Mouse (Mus musculus): ENCODE measurements around the gene Atp5b. TPM values are rescaled to one million over a fixed set of nuclear protein-coding genes. Genes with fewer than 3 reads are reported as not detected.
A peak's percentile ranks its signal among the peaks of the same experiment; 100 is the strongest.
"Not testable (repeated sequence)": the region's sequence is repeated elsewhere in the genome, so short reads cannot be mapped to it uniquely, and the experiment has no call there.

Atp5b gene
- polyA plus RNA-seq, 1 experiment from 2014 or later = 2,546 TPM

DNA sequence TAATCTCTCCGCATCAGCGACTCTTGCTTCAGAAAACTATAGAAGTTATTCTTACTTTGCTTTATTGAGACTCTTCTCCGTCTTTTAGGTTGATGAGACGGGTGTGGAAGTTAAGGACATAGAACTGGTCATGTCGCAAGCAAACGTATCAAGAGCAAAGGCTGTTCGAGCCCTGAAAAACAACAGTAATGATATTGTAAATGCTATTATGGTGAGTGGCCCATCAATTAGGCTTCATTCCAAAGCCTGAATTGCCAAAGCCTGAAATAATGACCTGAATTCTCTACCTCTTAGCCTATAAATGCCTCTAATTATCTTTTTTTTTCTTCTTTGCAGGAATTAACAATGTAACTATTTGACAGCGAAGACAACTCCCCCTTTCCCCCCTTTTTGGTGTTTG, 34.9 kb upstream of the Atp5b start:
- no peak for TF ChIP-seq CTCF (IDR thresholded peaks at IDR 0.05)
- ChIA-PET POLR2A (no interaction called here), CTCF (interaction anchor here (1.0 kb wide), 1 partner anchor 9 kb away, joined by 3 read pairs; no protein-coding TSS in a partner anchor)
- H3K27me3 ChIP-seq = no peaks in the 10 kb centered on the region
- ATAC-seq = no peak
- DNase-seq (ENCODE audit: low read depth, low spot score) = no peak
- in situ Hi-C loops (cut with MboI; ENCODE audit: low pct_unique_long_range_greater_than_20kb) = loop anchor here (25.0 kb wide), 1 partner anchor 761 kb away; the partner anchor contains the start of gene Mbd6

GRCm38 (mm10) chr10:128049741-128050140, 33.3 kb upstream of the Atp5b start:
- no peak for TF ChIP-seq CTCF (IDR thresholded peaks at IDR 0.05)
- ChIA-PET CTCF (no interaction called here), POLR2A (interaction anchor here (1.2 to 1.4 kb wide), 3 partner anchors 11 to 15 kb away, joined by 3 to 4 read pairs (median 3); partner anchors contain the start of gene Naca)
- DNase-seq (ENCODE audit: low read depth, low spot score) = no peak
- no peak for ATAC-seq
- in situ Hi-C loops (cut with MboI; ENCODE audit: low pct_unique_long_range_greater_than_20kb) = loop anchor here (25.0 kb wide), 1 partner anchor 762 kb away; the partner anchor contains the start of gene Mbd6
- H3K27me3 ChIP-seq = no peaks in the 10 kb centered on the region

DNA sequence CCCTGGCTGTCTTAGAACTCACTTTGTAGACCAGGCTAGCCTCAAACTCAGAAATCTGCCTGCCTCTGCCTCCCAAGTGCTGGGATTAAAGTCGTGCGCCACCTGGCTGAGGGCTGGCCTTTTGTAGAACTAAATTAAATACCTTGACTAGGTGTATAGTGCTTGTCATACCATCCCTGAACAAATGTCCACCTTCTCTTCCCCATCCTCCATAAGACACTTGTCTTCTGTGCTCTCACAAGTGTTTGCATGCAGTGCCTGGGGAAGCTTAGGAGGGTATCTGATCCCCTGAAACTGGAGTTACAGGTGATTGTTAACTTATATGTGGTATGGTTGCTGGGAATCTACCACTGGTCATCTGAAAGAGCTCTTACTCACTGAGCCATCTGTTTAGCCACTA, 32.7 kb upstream of the Atp5b start:
- in situ Hi-C loops (cut with MboI; ENCODE audit: low pct_unique_long_range_greater_than_20kb) = no loop called here
- ChIA-PET POLR2A (interaction anchor here (0.6 to 1.4 kb wide), 3 partner anchors 11 to 289 kb away, joined by 3 to 4 read pairs (median 4); no protein-coding TSS in a partner anchor), CTCF (no interaction called here)
- no peaks in the 10 kb centered on the region for H3K27me3 ChIP-seq
- DNase-seq (ENCODE audit: low read depth, low spot score) (no peak), ATAC-seq (no peak)
- no peak for TF ChIP-seq CTCF (IDR thresholded peaks at IDR 0.05)

DNA sequence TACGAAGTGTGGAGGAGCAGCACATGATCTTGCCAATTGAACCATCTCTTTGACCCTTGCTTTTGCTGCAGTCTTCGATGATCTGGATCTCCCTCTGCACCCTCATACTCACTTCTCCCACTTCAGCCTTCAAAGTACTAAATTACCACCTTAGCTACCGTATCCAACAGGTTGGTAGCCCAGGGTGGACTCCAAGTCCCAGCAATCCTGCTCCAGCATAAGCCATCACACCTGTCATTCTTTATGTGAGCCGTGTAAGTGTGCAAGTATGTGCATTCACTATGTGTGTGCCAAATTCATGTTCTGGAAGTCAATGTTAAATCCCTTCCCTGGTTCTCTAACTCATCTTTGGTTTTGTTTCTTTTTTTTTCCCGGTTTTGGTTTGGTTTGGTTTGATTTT, 31.5 kb upstream of the Atp5b start:
- in situ Hi-C loops (cut with MboI; ENCODE audit: low pct_unique_long_range_greater_than_20kb) = no loop called here
- ChIA-PET CTCF (interaction anchor here (1.9 kb wide), 1 partner anchor 12 kb away, joined by 7 read pairs; no protein-coding TSS in a partner anchor), POLR2A (interaction anchor here (1.1 to 2.1 kb wide), 2 partner anchors 16 to 44 kb away, joined by 5 to 10 read pairs; partner anchors contain the start of gene Naca)
- no peaks in the 10 kb centered on the region for H3K27me3 ChIP-seq
- ATAC-seq (no peak), DNase-seq (ENCODE audit: low read depth, low spot score) (no peak)
- TF ChIP-seq CTCF (IDR thresholded peaks at IDR 0.05) = no peak

DNA sequence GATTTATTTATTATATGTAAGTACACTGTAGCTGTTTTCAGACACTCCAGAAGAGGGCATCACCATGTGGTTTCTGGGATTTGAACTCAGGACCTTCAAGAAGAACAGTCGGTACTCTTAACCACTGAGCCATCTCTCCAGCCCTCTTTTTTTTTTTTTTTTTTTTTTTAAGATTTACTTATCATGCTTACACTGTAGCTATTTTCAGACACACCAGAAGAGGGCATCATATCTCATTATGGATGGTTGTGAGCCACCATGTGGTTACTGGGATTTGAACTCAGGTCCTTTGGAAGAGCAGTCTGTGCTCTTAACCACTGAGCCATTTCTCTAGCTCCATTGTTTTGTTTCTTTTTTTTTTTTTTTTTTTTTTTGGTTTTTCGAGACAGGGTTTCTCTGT, 30.9 kb upstream of the Atp5b start:
- POLR2A ChIA-PET = interaction anchor here (0.7 to 2.1 kb wide), 3 partner anchors 12 to 44 kb away, joined by 5 to 11 read pairs (median 10); partner anchors contain the start of gene Naca
- in situ Hi-C loops (cut with MboI; ENCODE audit: low pct_unique_long_range_greater_than_20kb); DNase-seq (ENCODE audit: low read depth, low spot score); ATAC-seq; H3K27me3 ChIP-seq: not testable (repeated sequence)
- CTCF ChIA-PET = interaction anchor here (1.9 to 3.5 kb wide), 2 partner anchors 8 to 13 kb away, joined by 7 to 16 read pairs; no protein-coding TSS in a partner anchor

GRCm38 (mm10) chr10:128053001-128053400, 30.1 kb upstream of the Atp5b start:
- ChIA-PET CTCF (interaction anchor here (1.9 to 3.5 kb wide), 2 partner anchors 9 to 14 kb away, joined by 7 to 16 read pairs; no protein-coding TSS in a partner anchor), POLR2A (interaction anchor here (0.6 to 2.1 kb wide), 3 partner anchors 10 to 27 kb away, joined by 4 to 10 read pairs (median 6); partner anchors contain the start of gene Naca)
- no peak for TF ChIP-seq CTCF (IDR thresholded peaks at IDR 0.05)
- in situ Hi-C loops (cut with MboI; ENCODE audit: low pct_unique_long_range_greater_than_20kb) = no loop called here
- ATAC-seq (no peak), DNase-seq (ENCODE audit: low read depth, low spot score) (no peak)
- no peaks in the 10 kb centered on the region for H3K27me3 ChIP-seq

DNA sequence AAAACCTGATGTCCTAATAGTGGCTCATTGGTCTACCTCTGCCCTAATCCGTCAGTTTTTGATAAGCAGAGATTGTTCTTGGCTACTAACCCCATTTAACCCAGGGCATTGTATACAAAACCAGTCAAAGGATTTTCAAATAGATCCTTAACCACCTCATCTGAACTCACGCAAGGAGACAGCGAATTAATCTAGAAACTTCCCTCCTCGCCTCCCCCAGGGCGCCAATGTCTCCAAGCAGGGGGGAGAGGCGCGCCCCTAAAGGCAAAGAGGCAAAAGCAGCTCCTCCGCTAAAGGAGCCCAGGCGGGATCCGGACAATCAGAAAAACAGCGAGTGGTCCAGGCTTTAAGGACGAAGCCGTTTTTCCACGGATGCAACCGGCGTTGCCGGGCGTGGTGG, 24.9 kb upstream of the Atp5b start:
- POLR2A ChIA-PET = interaction anchor here (1.0 kb wide), 2 partner anchors 13 to 136 kb away, joined by 3 to 4 read pairs; partner anchors contain the start of gene Gls2
- in situ Hi-C loops (cut with MboI; ENCODE audit: low pct_unique_long_range_greater_than_20kb) = no loop called here

GRCm38 (mm10) chr10:128058601-128059151, 24.4 kb upstream of the Atp5b start, which contains the start of gene Ptges3:
Gene Ptges3, plus strand, starts transcription at chr10:128058954.
- DNase-seq (ENCODE audit: low read depth, low spot score) = no peak
- ChIA-PET CTCF (no interaction called here), POLR2A (no interaction called here)
- in situ Hi-C loops (cut with MboI; ENCODE audit: low pct_unique_long_range_greater_than_20kb) = no loop called here
- no peak for TF ChIP-seq CTCF (IDR thresholded peaks at IDR 0.05)
- H3K27me3 ChIP-seq = no peaks in the 10 kb centered on the region
- ATAC-seq = peak; percentile 92

More for the DNA sequence above, 24.9 kb upstream of the Atp5b start:
- no peak for TF ChIP-seq CTCF (IDR thresholded peaks at IDR 0.05)
- DNase-seq (ENCODE audit: low read depth, low spot score) (no peak), ATAC-seq (no peak)
- CTCF ChIA-PET = interaction anchor here (1.2 to 1.7 kb wide), 2 partner anchors 12 to 27 kb away, joined by 5 to 6 read pairs; no protein-coding TSS in a partner anchor
- H3K27me3 ChIP-seq = no peaks in the 10 kb centered on the region

DNA sequence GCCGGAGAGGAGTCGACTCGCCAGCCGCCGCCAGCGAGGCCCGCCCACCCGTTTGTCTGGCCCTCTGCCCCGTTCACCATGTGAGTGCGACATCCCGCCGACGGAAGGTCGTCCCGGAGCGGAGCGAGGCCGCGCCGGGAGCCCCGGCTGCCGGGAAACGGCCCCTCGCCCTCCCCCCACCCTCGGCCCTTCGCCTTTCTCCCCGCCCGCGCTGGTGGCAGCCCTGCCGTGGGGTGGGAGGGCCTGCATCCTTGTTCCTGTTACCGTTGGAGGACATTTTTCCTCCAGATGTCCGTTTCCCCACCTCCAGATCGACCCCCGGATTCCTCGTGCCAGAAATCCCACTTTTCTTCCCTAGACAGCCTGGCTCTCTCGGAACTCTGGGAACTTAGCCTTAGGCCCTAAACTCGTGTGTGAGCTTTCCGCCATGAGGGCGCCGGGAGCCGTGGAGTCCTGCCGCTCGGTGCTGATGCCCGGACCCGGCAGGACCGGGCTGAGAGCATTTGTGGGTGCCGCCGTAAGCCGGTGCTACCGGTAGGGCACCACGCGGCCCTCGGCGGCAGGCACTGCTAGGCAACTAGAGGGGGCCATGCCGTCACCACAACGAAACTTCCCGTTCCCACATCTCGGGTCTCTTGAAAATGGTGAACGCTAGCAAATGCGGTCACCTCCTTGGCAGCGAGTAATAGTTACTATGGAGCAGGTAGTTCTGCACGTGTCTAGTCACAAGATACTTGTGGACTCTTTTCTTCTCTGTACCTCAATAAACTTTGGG, 23.7 kb upstream of the Atp5b start:
- in situ Hi-C loops (cut with MboI; ENCODE audit: low pct_unique_long_range_greater_than_20kb) = no loop called here
- POLR2A ChIA-PET = no interaction called here

GRCm38 (mm10) chr10:128061109-128061508, 22.0 kb upstream of the Atp5b start:
- POLR2A ChIA-PET = interaction anchor here (0.6 kb wide), 1 partner anchor 22 kb away, joined by 3 read pairs; the partner anchor contains the start of gene Atp5b
- no peaks in the 10 kb centered on the region for H3K27me3 ChIP-seq
- DNase-seq (ENCODE audit: low read depth, low spot score) (no peak), ATAC-seq (no peak)
- CTCF ChIA-PET = no interaction called here
- TF ChIP-seq CTCF (IDR thresholded peaks at IDR 0.05) = no peak
- in situ Hi-C loops (cut with MboI; ENCODE audit: low pct_unique_long_range_greater_than_20kb) = no loop called here

More for the DNA sequence above, 23.7 kb upstream of the Atp5b start:
- ATAC-seq (peak; percentile 50), DNase-seq (ENCODE audit: low read depth, low spot score) (no peak)
- CTCF ChIA-PET = no interaction called here
- H3K27me3 ChIP-seq = no peaks in the 10 kb centered on the region
- no peak for TF ChIP-seq CTCF (IDR thresholded peaks at IDR 0.05)

Measured in Patski (cell line).